Mouse (Mus musculus): ENCODE data around the gene Lbhd1.
"Not testable (repeated sequence)": the region's sequence is repeated elsewhere in the genome, so short reads cannot be mapped to it uniquely, and the experiment has no call there.

Lbhd1 gene

DNA sequence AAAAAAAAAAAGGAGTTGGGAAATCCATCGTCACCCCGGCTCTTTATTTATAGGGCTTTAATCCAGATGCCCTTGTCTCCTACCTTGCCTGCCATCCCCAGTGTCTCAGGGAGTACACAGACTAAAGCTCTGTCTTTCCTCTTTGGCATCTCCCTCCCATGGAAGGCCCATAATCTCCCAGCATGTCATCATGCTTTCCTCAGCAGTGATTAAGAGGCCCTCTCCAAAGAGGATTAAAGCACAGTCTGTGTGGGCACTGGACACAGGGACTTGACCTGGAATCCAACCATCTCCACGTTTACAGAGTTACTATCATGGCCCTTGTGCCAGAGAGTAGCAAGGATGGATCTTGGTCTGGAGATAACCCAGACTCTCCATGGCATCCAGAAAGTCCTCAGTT is at the start of gene Lbhd1, which contains the start of gene Gm49403:
Gene Lbhd1 (plus strand): TSS at position 117 of the 400 bp plus-strand sequence.
Gene Gm49403 (plus strand): TSS at position 315 of the 400 bp plus-strand sequence.
- DNase-seq (ENCODE audit: low spot score): no peak

DNA sequence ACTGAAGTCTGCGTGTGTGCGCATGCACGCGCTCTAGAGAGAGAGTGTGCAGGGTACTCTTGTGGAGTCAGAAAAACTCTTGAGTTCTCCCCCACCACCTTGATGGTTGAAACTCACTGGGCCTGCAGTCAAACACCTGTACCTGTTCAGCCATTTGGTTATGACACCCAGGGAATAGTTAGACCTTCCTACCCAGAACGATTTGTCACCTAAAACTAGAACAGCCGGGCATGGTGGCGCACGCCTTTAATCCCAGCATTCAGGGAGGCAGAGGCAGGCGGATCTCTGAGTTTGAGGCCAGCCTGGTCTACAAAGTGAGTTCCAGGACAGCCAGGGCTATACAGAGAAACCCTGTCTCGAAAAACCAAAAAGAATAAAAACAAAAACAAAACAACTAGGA is 47.2 kb upstream of the Lbhd1 start:
- DNase-seq (ENCODE audit: low spot score): not testable (repeated sequence)

DNA sequence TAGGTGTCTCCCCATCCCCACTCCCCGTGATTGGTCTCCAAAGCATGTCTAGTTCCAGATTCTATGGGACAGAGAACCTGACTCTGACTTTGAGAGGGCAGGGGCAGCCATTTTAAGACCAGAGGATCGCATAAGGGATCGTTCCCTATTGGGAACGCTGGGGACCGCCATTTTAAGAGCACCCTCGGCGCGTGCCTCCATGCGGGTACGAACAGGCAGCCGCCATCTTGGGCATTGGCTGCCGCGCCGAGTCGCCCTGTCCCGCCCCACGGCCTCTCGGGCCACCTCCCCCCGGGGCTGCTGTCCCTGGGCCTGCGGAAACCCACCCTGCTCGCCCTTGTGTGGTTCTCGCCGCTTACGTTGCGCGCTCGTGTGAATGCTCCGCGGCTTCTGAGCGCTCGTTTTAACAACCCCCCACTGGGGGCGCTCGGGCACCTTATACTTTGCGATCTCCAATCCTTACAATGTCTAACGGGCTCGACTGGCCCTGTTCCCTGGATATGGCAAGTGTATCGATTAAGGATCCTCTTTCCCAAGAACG is 46.2 kb upstream of the Lbhd1 start, which contains the start of gene Bscl2:
Gene Bscl2 (plus strand): TSS at position 217 of the 541 bp plus-strand sequence.
- DNase-seq (ENCODE audit: low spot score): peak; percentile 89

DNA sequence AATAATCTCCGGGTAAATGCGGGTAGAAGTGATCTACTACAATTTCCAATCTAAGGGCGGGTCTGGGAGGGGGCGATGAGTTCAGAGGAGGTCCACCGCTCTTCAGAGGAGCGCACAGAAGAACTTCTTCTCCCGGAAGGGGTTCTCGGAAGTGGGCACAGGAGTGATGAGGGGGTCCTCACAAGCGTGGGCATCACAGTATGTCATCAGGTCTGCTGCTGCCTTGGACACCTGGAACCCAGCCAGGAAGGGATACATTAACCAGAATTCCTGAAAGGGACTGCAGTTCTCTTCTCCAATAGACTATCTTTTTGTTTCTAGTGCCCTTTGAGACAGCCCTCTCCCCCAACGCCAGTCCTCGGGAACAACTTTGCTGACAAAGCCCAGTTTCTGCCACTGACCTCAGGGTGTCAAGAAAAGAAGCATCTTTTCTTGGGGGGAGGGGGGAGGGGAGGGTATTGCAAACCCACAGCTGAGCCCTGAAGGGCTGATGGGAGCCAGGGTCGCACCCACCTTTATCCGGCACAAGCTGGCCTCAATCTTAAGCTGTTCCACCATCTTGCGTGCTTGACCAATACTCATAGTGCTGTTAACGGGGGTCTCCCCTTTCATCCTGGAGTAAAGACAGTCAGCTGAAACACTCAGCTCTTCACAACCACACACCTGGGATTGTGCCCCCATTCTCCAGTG is 45.3 kb upstream of the Lbhd1 start:
- DNase-seq (ENCODE audit: low spot score): peak; percentile 42

GRCm38 (mm10) chr19:8839103-8839907 is 44.2 kb upstream of the Lbhd1 start, which contains the start of gene Gng3:
Gene Gng3, minus strand, starts transcription at chr19:8839194.
- DNase-seq (ENCODE audit: low spot score): no peak

DNA sequence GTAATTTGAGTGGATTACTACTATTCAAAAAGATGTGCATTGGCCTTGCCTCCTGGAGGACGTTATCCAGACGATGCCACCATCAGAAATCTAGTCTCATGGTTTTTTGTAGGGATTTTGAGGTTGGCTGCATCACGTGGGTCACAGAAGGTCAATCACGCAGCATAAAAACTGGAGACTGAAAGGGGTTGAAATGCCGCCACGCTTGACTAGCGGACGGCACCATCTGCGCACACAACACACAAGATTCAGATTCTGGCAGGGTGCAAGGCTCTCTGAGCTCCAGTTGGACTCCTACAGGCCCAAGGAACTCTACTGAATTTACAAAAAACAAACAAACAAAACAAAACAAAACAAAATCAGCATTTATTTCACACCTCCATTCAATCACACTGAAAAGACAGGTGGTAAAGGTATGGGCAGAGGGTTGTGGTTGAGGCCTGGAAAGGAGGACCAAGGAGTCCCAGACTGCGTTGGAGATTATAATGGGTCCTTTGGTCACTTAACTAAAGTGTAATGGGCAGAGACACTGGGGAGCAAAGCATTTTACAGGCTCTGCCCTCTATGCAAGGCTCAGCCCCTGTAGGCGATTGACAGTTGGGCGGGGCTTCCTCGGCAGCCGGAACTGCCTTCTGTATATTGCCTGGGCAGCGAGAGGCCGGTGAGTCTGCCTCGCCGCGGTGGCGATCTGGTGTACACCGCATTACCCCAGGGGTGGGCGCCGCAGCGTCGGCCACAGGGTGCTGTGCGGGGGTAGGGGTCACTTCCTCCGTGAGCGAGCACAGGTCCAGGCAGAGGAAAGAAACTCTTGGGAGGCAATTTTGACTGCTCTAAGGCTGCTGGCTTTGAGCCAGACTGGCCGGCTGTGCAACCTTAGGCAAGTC is 43.4 kb upstream of the Lbhd1 start:
- DNase-seq (ENCODE audit: low spot score): peak; percentile 75

- no peak for DNase-seq (ENCODE audit: low spot score)
Observed at GRCm38 (mm10) chr19:8841012-8841411, 42.5 kb upstream of the Lbhd1 start.

- DNase-seq (ENCODE audit: low spot score): no peak
Observed at GRCm38 (mm10) chr19:8842961-8843360, 40.6 kb upstream of the Lbhd1 start.

DNA sequence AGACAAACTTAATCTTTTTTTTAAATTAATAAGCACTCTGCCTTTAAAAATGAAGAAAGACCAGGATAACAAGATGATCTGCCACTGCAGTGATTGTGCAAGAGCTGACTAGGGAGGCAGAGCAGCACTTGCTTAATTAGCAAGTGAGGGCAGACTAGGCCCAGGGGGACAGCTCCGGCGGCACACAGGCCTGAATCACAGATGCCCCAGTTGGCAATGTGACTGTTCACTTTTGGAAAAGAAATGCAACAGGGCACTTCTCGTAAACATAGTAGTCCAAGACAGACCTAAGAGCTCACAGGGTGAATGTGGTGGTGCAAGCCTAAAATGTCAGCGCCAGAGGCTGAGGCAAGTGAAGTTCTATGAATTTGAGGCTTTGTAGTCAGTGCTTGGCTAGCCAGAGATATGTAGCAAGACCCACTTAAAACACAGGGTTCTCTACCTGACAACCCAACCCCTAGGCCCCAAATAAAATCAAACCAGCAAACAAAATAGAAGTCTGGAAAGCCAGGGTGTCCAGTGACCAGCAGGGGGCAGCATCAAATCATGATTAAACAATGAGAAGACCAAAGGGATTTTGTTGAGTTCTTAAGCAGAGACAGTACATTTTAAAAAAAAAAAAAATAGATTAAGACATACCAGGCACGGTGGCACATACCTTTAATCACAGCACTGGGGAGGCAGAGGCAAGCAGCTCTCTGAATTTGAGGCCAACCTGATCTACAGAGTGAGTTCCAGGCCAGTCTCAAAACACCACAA is 39.0 kb upstream of the Lbhd1 start:
- DNase-seq (ENCODE audit: low spot score): peak; percentile 60

GRCm38 (mm10) chr19:8848356-8848755 is 35.2 kb upstream of the Lbhd1 start:
- DNase-seq (ENCODE audit: low spot score): no peak

DNA sequence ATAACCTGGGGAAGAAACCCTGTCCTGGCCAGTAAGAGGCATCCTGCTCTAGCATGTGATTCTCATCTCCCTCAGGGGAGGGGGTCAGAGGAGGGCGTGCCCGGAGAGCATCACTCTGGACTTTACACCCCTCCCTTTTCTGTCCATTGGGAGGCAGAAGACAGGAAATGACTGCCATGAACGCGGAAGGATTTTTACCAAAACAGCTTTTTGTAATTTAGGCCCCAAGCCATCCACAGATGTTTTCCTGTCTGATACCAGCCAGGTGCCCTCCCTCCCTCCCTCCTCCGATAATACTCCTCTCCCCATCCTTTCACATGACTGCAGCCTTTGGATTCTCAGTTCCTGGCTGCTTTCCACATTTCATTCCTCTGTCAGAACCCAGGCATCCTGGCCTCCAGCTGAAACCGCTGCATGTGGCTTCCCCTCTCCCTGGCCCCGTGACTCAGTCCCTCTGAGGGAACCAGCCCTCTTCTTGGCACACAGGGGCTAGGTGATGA is 33.1 kb upstream of the Lbhd1 start, which contains the start of gene Lrrn4cl:
Gene Lrrn4cl (plus strand): TSS at position 367 of the 500 bp plus-strand sequence.
- peak; percentile 77 for DNase-seq (ENCODE audit: low spot score)

- no peak for DNase-seq (ENCODE audit: low spot score)
Observed at GRCm38 (mm10) chr19:8851639-8852038, 31.9 kb upstream of the Lbhd1 start.

DNA sequence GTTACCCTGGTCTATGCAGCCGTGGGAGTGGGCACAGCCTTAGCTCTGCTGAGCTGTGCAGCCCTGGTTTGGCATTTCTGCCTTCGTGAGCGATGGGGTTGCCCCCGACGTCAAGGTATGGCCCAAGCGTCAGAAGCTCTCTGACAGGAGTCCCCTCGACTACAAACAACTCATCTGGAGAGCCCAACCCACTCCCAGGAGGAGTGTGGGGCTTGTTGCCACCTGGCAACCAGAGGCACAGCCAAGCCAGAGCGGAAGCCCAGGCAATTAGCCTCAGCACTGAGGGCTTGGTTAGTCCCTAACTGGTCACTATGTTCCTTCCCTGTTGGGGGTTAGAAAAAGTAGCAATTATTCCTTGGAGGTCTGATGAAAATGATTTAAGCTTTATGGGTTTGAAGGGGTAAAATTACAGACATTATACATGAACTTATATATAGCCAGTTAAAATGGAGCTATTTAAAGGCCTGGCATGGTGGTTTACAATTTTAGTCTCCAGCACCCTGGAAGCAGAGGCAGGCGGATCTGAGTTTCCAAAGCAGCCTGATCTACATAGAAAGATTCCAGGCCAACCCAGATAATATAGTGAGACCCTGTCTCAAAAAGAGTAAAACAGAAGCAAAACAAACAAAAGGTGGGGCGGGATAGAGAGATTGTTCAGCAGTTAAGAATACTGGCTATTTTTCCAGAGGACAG is 31.1 kb upstream of the Lbhd1 start:
- DNase-seq (ENCODE audit: low spot score): no peak

DNA sequence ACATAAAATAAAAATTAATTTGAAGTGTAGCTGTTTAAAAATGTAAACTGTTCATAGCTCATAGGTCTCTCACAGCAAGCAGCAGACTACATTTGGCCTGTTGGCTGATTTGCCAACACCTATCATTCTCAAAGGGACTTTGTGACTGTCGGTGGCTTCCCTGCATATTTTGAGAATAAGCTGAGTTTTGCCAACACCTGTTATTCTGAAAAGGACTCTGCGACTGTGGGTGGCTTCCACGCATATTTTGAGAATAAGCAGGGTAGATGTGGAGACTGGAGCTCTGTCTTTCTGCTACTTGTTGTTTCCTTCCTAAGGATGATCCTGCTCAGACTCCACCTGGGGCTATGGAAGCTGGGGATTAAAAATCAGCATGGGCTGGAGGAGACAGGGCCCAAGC is 30.4 kb upstream of the Lbhd1 start:
- no peak for DNase-seq (ENCODE audit: low spot score)

- DNase-seq (ENCODE audit: low spot score): no peak
Observed at GRCm38 (mm10) chr19:8857689-8858088, 25.8 kb upstream of the Lbhd1 start.

DNA sequence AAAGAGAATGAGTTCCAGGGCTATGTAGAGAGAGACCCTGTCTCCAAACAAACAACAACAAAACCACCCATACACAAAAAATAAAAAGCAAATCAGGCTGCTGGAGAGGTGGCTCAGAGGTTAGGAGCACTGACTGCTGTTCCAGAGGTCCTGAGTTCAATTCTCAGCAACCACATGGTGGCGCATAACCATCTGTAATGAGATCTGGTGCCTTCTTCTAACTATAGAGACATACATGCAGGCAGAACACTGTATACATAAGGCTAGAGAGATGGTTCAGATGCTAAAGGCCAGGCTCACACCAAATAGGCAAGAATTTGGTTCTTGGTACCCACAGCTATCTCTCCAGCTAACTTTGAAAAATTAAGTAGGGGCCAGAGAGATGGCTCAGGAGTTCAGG is 24.5 kb upstream of the Lbhd1 start:
- DNase-seq (ENCODE audit: low spot score): no peak

DNA sequence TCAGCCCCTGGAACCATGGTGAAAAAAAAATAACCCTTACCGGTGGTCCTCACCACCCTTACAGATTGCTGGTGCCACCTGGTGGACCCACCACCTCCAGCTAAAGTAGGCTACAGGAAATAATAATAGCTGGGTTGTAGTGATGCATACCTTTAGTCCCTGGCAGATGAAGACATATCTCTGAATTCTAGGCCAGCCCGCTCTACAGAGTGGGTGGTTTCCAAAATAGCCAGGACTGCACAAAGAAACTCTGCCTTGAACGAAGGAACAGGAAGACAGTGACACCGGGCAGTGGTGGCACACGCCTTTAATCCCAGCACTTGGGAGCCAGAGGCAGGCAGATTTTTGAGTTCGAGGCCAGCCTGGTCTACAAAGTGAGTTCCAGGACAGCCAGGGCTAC is 19.3 kb upstream of the Lbhd1 start:
- no peak for DNase-seq (ENCODE audit: low spot score)

DNA sequence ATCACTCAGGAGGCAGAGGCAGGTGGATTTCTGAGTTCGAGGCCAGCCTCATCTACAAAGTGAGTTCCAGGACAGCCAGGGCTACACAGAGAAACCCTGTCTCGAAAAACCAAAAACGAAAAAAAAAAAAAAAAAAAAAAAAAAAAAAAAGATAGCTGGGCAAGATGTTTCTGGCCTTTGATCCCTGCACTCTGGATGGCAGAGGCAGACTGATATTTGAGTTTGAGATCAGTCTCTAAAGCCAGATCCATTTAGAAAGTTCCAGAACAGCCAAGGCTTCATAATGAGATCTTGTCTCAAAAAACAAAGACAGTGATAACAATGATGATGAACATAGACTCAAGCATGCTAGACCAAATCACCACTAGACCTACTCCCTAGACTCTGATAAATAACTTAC is 13.2 kb upstream of the Lbhd1 start:
- DNase-seq (ENCODE audit: low spot score): not testable (repeated sequence)

DNA sequence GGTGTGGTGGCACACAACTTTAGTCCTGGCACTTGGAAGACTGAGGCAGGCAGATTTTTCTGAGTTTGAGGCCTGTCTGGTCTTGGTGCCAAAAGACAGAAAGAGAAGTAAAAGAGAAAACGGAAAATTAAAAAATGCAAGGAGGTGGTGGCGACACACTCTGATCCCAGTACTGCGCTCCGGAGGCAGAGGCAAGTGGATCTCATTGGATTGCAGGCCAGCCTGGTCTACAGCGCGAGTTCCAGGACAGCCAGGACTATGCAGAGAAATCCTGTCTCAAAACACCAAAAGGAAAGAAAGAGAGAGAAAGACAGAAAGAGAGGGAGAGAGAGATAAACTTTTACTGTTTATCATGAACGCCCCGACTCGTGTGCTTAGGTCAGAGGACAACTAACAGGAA is 12.7 kb upstream of the Lbhd1 start:
- DNase-seq (ENCODE audit: low spot score): no peak
